Mouse (Mus musculus): ENCODE results near the gene Gm20388.

DNA sequence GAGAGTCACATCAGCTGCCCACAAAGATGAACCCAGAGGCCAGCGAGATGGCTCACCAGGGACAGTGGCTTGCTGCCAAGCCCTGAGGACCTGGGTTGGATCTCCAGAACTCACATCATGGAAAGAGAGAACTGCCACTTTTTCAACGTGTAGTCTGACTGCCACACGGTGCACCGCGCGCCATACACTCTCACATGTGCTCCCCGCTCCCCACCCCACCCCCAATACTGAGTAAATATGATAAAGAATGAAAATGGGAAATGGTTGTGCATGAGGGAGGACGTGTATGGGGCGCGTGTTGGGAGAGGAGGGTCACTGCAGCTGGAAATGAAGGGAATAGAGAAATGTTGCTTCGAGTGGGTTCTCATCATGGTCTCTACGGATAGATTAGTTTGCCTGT, 559.5 kb downstream of the Gm20388 start:
- no peak for TF ChIP-seq CTCF (IDR thresholded peaks at IDR 0.05; ENCODE audit: low read depth)
- no peak for TF ChIP-seq EP300 (IDR thresholded peaks at IDR 0.05; ENCODE audit: low read depth)

Data from liver, embryonic 14.5 days (tissue).